Comparison of ENCODE assay signal across 11 mouse cellular contexts in genomic region chr8:94800278-94800968, GRCm38 (mm10). TPM values are rescaled to one million over a fixed set of nuclear protein-coding genes. Genes with fewer than 3 reads are reported as not detected.
A peak's percentile ranks its signal among the peaks of the same experiment; 100 is the strongest.
DNase-seq lines count a peak whose midpoint lies in the region; ATAC-seq lines count a peak whose summit lies in the region.
"Had no signal": no experiment of that assay in that cellular context is flagged by ENCODE, and none has a peak within 500 bp of the region (broad histone marks: within the 10 kb centered on the region; RNA-seq: fewer than 3 reads in every experiment).

No protein-coding gene starts in this region.

- no peaks in the 10 kb centered on the region for H3K36me3 ChIP-seq in megakaryocyte, embryonic 14.5 days (replicated peaks; ENCODE audit: low read length)

- no peak for ATAC-seq in megakaryocyte, adult 5-6 weeks (ENCODE audit: poor library complexity, severe bottlenecking)
- peak; percentile 60 for ATAC-seq in megakaryocyte progenitor cell, adult 5-6 weeks (replicated peaks; ENCODE audit: poor library complexity)

- peak; percentile 72 for DNase-seq in frontal cortex, postnatal 36 days (ENCODE audit: low spot score in 2 of 2)
- DNase-seq in frontal cortex, postnatal 10 days (ENCODE audit: low spot score in 2 of 2) = no peak
- DNase-seq in embryo, embryonic 11 days = peak; percentile 68
- no peak for DNase-seq in urinary bladder, postnatal 25 days (ENCODE audit: low spot score)
- no peak for DNase-seq in adrenal gland, adult (ENCODE audit: inconsistent age in 2 of 2, low spot score in 1 of 2)
- DNase-seq: gastrocnemius, postnatal 25 days had no signal

- no peaks in the 10 kb centered on the region for H3K9me3 ChIP-seq in megakaryocyte, embryonic 14.5 days

- H3K27me3 ChIP-seq in megakaryocyte, embryonic 14.5 days (replicated peaks) = peaks cover 21% of the 10 kb centered on the region

- H3K4me3 ChIP-seq in megakaryocyte, embryonic 14.5 days (replicated peaks) = peak overlapping the region; percentile 51

- peaks cover 55% of the 10 kb centered on the region for H3K4me1 ChIP-seq in megakaryocyte, embryonic 14.5 days

RNA-seq across cellular contexts. Expression of gene Ccl17, which starts 9.8 kb away (rescaled TPM):
- not detected in 2 replicates for polyA plus RNA-seq in megakaryocyte, embryonic 14.5 days (2012; ENCODE audit: insufficient read depth, low replicate concordance)
- total RNA-seq in megakaryocyte, adult 5-6 weeks (2015) = 2.4 TPM in 1 of 2 replicates, not detected in the other
- total RNA-seq in megakaryocyte, adult 5-6 weeks (2017) = 1.4 TPM in 1 of 2 replicates, not detected in the other
- 0.34 and 1.5 TPM in 2 replicates for total RNA-seq in megakaryocyte progenitor cell, adult 5-6 weeks (2015)
- not detected in 2 replicates for total RNA-seq in megakaryocyte progenitor cell, adult 5-6 weeks (2017)
- total RNA-seq: gastrocnemius, postnatal 25 days had no signal
- polyA plus RNA-seq: stomach, embryonic 14.5 days had no signal

RNA-seq across cellular contexts. Expression of gene Cx3cl1, which starts 28.6 kb away (rescaled TPM):
- 0.44 TPM in 1 of 2 replicates, not detected in the other for polyA plus RNA-seq in megakaryocyte, embryonic 14.5 days (2012; ENCODE audit: insufficient read depth, low replicate concordance)
- 0.13 and 0.18 TPM in 2 replicates for total RNA-seq in megakaryocyte, adult 5-6 weeks (2015)
- total RNA-seq in megakaryocyte, adult 5-6 weeks (2017) = not detected in 2 replicates
- 0.57 TPM in 1 of 2 replicates, not detected in the other for total RNA-seq in megakaryocyte progenitor cell, adult 5-6 weeks (2015)
- not detected in 2 replicates for total RNA-seq in megakaryocyte progenitor cell, adult 5-6 weeks (2017)

RNA-seq across cellular contexts. Expression of gene Coq9, which starts 37.7 kb away (rescaled TPM):
- polyA plus RNA-seq in megakaryocyte, embryonic 14.5 days (2012; ENCODE audit: insufficient read depth, low replicate concordance) = 62.7 and 175 TPM in 2 replicates
- total RNA-seq in megakaryocyte, adult 5-6 weeks (2015) = 12.8 and 16.6 TPM in 2 replicates
- 22.1 and 24.8 TPM in 2 replicates for total RNA-seq in megakaryocyte, adult 5-6 weeks (2017)
- total RNA-seq in megakaryocyte progenitor cell, adult 5-6 weeks (2015) = 30.4 and 36.1 TPM in 2 replicates
- total RNA-seq in megakaryocyte progenitor cell, adult 5-6 weeks (2017) = 54.2 and 57.8 TPM in 2 replicates

RNA-seq across cellular contexts. Expression of gene Ciapin1, which starts 37.7 kb away (rescaled TPM):
- polyA plus RNA-seq in megakaryocyte, embryonic 14.5 days (2012; ENCODE audit: insufficient read depth, low replicate concordance) = 404 and 666 TPM in 2 replicates
- total RNA-seq in megakaryocyte, adult 5-6 weeks (2015) = 13.0 and 28.9 TPM in 2 replicates
- total RNA-seq in megakaryocyte, adult 5-6 weeks (2017) = 13.5 and 19.5 TPM in 2 replicates
- total RNA-seq in megakaryocyte progenitor cell, adult 5-6 weeks (2015) = 29.3 and 34.5 TPM in 2 replicates
- 49.1 and 58.0 TPM in 2 replicates for total RNA-seq in megakaryocyte progenitor cell, adult 5-6 weeks (2017)

RNA-seq across cellular contexts. Expression of gene Ccl22, which starts 55.0 kb away (rescaled TPM):
- polyA plus RNA-seq in megakaryocyte, embryonic 14.5 days (2012; ENCODE audit: insufficient read depth, low replicate concordance) = 0.30 TPM in 1 of 2 replicates, not detected in the other
- total RNA-seq in megakaryocyte, adult 5-6 weeks (2015) = not detected in 2 replicates
- total RNA-seq in megakaryocyte, adult 5-6 weeks (2017) = not detected in 2 replicates
- total RNA-seq in megakaryocyte progenitor cell, adult 5-6 weeks (2015) = not detected in 2 replicates
- total RNA-seq in megakaryocyte progenitor cell, adult 5-6 weeks (2017) = not detected in 2 replicates
- total RNA-seq: gastrocnemius, postnatal 25 days had no signal
- polyA plus RNA-seq: C2C12; stomach, embryonic 14.5 days had no signal

Comparison
In these comparisons a context has a peak if more than half of its experiments do, and no peak if none do; other contexts are left out.
1. DNase-seq: peak in frontal cortex, postnatal 36 days (2 of 2) and embryo, embryonic 11 days (single experiment); none in frontal cortex, postnatal 10 days (0 of 2), urinary bladder, postnatal 25 days (single experiment) and adrenal gland, adult (0 of 2).